Mouse (Mus musculus): ENCODE data around the gene Prl3d3. TPM values are rescaled to one million over a fixed set of nuclear protein-coding genes. Genes with fewer than 3 reads are reported as not detected.
"Not testable (repeated sequence)": the region's sequence is repeated elsewhere in the genome, so short reads cannot be mapped to it uniquely, and the experiment has no call there.

The Prl3d3 gene
- not detected in 2 replicates for polyA plus RNA-seq (2011; ENCODE audit: insufficient read depth, insufficient read length, low replicate concordance, missing spikeins)

- H3K4me3 ChIP-seq (replicated peaks; ENCODE audit: control insufficient read depth, low read depth, low read length); H3K4me1 ChIP-seq (ENCODE audit: control insufficient read depth, insufficient read depth, low read length); H3K27ac ChIP-seq (ENCODE audit: control insufficient read depth, insufficient read depth, low read depth, low read length, poor library complexity): not testable (repeated sequence)
- WGBS, result 73% methylated on average over 3 of the region's 3 CpGs
Measured at GRCm38 (mm10) chr13:27156490-27156889, at the start of gene Prl3d3. TSS of gene Prl3d3 (plus strand) at chr13:27156790.

GRCm38 (mm10) chr13:27121398-27121797, 35.2 kb upstream of the Prl3d3 start, which contains the start of gene Prl3d2:
TSS of gene Prl3d2 (plus strand) at chr13:27121698.
- H3K27ac ChIP-seq (ENCODE audit: control insufficient read depth, insufficient read depth, low read depth, low read length, poor library complexity); H3K4me3 ChIP-seq (replicated peaks; ENCODE audit: control insufficient read depth, low read depth, low read length); H3K4me1 ChIP-seq (ENCODE audit: control insufficient read depth, insufficient read depth, low read length): not testable (repeated sequence)
- 74% methylated on average over 4 of the region's 4 CpGs for WGBS

GRCm38 (mm10) chr13:27148264-27148663, 8.3 kb upstream of the Prl3d3 start:
- Histone ChIP-seq H3K4me3 (replicated peaks; ENCODE audit: control insufficient read depth, low read depth, low read length) (no peak overlapping the region), H3K4me1 (ENCODE audit: control insufficient read depth, insufficient read depth, low read length) (no peaks in the 10 kb centered on the region), H3K27ac (ENCODE audit: control insufficient read depth, insufficient read depth, low read depth, low read length, poor library complexity) (no peak overlapping the region)
- TF ChIP-seq POLR2A (IDR thresholded peaks at IDR 0.05; ENCODE audit: borderline replicate concordance, control insufficient read depth, low read depth, low read length) (no peak), CTCF (IDR thresholded peaks at IDR 0.05; ENCODE audit: control insufficient read depth, insufficient read depth, low read length) (no peak)
- 50% methylated on average over 1 of the region's 1 CpGs for WGBS

- Histone ChIP-seq H3K4me3 (replicated peaks; ENCODE audit: control insufficient read depth, low read depth, low read length) (no peak within 1 kb of the TSS), H3K27ac (ENCODE audit: control insufficient read depth, insufficient read depth, low read depth, low read length, poor library complexity) (no peak within 1 kb of the TSS), H3K4me1 (ENCODE audit: control insufficient read depth, insufficient read depth, low read length) (no peaks in the 10 kb centered on the region)
- 77% methylated on average over 1 of the region's 1 CpGs for WGBS
- no peak for TF ChIP-seq CTCF (IDR thresholded peaks at IDR 0.05; ENCODE audit: control insufficient read depth, insufficient read depth, low read length)
- TF ChIP-seq POLR2A (IDR thresholded peaks at IDR 0.05; ENCODE audit: borderline replicate concordance, control insufficient read depth, low read depth, low read length), result no peak
Measured at GRCm38 (mm10) chr13:27196359-27196758, 39.8 kb downstream of the Prl3d3 start, which contains the start of gene Prl3c1. TSS of gene Prl3c1 (plus strand) at chr13:27196659.

Other genes starting within 250 kb of the Prl3d3 start
- 2.1 TPM in 1 of 2 replicates, not detected in the other for gene Prl, start 99.2 kb upstream of the Prl3d3 start, polyA plus RNA-seq (2011; ENCODE audit: insufficient read depth, insufficient read length, low replicate concordance, missing spikeins)
- not detected in 2 replicates for gene Prl3d1, start 62.6 kb upstream of the Prl3d3 start, polyA plus RNA-seq (2011; ENCODE audit: insufficient read depth, insufficient read length, low replicate concordance, missing spikeins)
- gene Prl3d2, start 35.1 kb upstream of the Prl3d3 start, polyA plus RNA-seq (2011; ENCODE audit: insufficient read depth, insufficient read length, low replicate concordance, missing spikeins), result not detected in 2 replicates
- not detected in 2 replicates for gene Prl3c1, start 39.9 kb downstream of the Prl3d3 start, polyA plus RNA-seq (2011; ENCODE audit: insufficient read depth, insufficient read length, low replicate concordance, missing spikeins)
- not detected in 2 replicates for gene Prl3b1, start 85.1 kb downstream of the Prl3d3 start, polyA plus RNA-seq (2011; ENCODE audit: insufficient read depth, insufficient read length, low replicate concordance, missing spikeins)
- 1.3 TPM in 1 of 2 replicates, not detected in the other for gene Prl3a1, start 102.6 kb downstream of the Prl3d3 start, polyA plus RNA-seq (2011; ENCODE audit: insufficient read depth, insufficient read length, low replicate concordance, missing spikeins)
- gene Prl6a1, start 155.8 kb downstream of the Prl3d3 start, polyA plus RNA-seq (2011; ENCODE audit: insufficient read depth, insufficient read length, low replicate concordance, missing spikeins), result not detected in 2 replicates
- not detected in 2 replicates for gene Prl8a2, start 188.9 kb downstream of the Prl3d3 start, polyA plus RNA-seq (2011; ENCODE audit: insufficient read depth, insufficient read length, low replicate concordance, missing spikeins)
- not detected in 2 replicates for gene Prl2b1, start 234.1 kb downstream of the Prl3d3 start, polyA plus RNA-seq (2011; ENCODE audit: insufficient read depth, insufficient read length, low replicate concordance, missing spikeins)

Data from bone marrow, adult 2 months (tissue).